Mouse (Mus musculus): ENCODE measurements at regions not wholly inside any gene's neighbourhood (a gene's known extent, or its start where the extent isn't known, plus 50 kb on each side); places are given as distances from the start of the nearest gene placed in this dataset.

DNA sequence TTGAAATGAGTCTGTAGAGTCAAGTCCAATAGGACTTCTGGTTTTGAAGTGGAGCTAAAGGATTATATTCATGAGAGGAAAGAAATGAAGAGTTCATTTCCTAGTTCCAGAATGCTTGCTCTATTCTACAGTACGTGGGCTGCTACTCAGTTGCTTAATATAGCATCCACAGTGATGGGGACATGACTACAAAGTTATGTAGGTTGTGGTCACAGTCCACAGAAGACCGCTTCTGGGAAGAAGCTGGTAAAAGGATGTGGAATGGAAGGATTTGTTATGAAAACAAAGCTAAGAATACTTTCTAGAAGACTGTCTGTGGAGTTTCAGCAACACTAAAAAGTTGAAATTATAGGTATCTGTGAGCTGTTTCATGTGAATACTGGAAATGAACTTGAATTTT lies 739.8 kb downstream of the Slitrk6 start:
- in situ Hi-C loops (cut with MboI; ENCODE audit: unreplicated experiment in 2 of 2) = no loop called here

DNA sequence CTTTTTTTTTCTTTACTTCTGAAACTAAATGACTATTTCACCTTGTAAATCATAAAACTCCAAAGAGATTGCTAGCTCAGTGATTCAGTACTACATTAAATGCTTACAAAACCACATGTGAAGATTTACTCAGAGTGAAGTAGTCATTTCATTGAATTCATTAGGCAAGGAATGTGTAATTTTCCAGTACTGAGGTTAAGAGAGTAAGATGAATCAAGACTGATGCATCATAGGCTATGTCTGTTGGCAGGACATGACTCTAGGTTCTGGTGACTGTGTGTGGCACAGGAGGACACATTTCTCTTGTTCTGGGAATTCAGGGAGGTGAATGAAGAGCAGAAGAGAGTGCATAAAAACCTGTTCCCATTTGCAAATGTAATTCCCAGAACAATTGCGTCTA lies 741.7 kb downstream of the Slitrk6 start:
- in situ Hi-C loops (cut with MboI; ENCODE audit: unreplicated experiment in 2 of 2) = no loop called here

DNA sequence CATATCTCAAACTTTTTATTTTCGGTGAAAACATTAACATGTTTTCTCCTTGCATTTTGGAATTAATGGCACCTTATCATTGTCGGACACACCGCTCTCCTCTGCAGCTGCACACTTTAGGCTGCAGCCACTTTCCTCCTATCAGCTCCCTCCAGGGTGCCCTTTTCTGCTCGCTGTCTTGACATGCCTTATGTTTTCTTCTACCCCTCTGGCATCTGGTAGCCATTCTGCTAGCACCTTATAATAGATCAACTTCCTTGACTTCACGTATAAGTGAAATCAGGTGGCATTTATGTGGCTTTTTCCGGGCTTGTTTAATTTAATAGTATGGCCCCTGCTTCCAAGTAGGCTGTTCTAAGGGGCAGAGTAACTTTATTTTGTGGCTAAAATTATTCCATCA lies 747.8 kb downstream of the Slitrk6 start:
- in situ Hi-C loops (cut with MboI; ENCODE audit: unreplicated experiment in 2 of 2) = no loop called here

DNA sequence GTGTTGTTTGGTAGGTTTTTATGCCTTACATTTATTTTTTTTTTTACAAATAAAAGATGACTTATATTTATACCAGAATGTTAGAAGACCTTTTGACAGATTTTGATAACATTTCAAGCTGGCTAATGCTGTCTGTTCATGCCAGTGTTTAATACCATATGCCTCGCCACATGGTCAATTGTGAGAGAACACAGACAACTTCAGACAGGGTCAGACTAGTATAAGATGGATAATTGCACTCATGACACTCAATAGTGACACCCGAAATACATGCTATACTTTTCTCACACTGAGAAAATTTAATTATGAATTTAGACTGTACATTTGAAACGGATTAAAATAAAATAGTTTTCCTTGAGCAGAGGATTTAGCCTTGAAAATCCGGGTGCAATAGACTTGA lies 769.9 kb downstream of the Slitrk6 start:
- in situ Hi-C loops (cut with MboI; ENCODE audit: unreplicated experiment in 2 of 2) = no loop called here

DNA sequence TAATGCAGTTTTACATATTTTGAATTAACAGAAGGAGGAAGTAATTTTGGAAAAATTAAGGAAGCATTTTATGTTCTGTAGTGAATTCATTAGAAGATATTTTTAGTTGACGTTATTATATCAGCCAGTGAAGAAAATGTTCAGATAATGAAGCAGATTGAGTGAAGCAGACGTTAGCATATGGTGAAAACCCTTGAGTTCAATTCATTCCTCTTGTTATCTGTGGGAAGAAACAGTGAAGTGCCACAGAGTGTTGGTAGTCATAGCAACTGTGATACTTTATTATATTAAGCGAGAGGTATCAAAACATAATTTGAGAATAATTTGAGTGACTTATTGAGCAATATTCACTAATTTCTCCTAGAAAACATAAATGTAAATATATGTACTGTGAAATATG lies 796.9 kb downstream of the Slitrk6 start:
- in situ Hi-C loops (cut with MboI; ENCODE audit: unreplicated experiment in 2 of 2) = no loop called here

DNA sequence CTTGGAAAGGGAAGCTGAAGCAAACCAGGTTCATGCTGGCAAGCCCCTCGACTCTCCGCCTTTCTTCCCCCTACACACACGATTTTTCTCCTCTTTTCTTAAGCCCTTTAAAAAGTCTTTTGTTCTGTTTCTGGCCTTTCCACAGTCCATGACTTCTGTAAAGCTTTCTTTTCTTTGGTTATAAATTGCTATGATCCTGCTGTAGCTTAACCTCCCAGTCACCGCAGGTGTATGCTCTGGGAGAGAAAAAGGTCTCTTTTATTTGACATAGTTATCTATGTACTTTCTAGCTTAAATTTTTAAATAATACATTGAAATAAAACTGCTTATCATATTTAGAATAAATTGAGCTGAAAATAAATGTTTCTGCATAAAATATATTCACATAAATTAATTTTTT lies 813.0 kb downstream of the Slitrk6 start:
- in situ Hi-C loops (cut with MboI; ENCODE audit: unreplicated experiment in 2 of 2) = no loop called here

DNA sequence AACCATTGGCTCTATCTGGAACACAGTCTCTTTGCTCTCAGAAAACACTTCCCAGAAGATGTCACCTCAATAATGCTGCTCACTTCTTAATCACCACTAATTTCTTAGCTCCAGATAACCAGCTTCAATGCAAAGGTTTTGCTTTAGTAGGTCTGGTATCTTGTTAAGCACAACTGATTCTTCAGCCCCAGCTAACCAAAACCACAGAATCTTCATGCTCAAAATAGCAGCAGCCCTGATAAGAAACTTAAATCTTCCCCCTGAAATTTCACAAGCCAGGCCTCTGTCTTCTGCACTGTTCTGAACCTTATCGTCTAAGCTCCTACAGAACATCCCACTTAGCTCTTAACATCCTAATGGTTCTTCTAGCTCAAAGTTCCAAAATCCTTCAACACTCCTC lies 813.8 kb downstream of the Slitrk6 start:
- in situ Hi-C loops (cut with MboI; ENCODE audit: unreplicated experiment in 2 of 2) = no loop called here

DNA sequence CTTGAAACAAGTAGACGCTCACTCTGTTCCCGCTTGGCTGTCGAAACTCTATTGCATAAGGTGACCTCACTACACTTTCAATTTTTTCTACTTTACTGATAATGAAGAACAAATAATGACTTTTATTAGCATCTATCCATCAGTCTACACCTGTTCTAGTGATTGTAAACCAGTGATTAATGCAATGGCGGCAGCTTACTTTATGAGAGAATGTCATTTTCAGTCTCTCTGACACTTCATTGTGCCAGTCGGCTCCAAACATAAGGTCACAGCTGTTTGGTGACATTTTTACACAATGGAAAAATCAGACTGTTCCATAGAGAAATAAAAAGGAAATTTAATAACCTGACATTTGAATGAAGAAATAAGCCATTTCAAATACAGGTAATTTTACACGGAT lies 817.5 kb downstream of the Slitrk6 start:
- in situ Hi-C loops (cut with MboI; ENCODE audit: unreplicated experiment in 2 of 2) = no loop called here

DNA sequence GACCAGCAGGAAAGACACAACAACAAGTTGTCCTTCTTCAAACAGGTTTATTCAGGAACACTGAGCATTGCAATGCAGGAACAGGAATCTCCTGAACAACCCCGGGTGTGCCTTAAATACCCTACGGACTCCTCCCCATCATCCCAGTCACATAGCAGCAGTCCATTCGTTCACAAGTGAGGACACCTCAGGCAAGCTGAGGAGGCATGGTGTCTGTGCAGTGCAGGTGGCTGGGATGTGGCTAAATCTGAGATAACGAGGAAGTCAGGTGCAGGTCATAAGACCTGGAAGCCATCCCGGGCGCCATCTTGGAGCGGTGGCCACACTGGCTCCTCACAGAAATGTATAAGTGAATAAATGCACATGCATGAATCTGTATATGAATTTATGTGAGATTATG lies 826.0 kb downstream of the Slitrk6 start:
- in situ Hi-C loops (cut with MboI; ENCODE audit: unreplicated experiment in 2 of 2) = no loop called here

DNA sequence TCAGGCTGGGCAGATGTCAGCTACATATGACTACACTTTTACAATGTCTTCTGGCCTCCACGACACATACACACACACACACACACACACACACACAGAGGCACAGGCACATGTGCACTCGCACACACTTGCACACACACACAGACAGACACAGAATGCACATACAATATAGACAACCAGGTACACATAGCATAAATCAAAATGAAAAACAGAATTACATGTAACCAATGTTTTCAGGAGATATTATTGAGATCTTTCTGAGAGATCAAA lies 863.1 kb downstream of the Slitrk6 start:
- in situ Hi-C loops (cut with MboI; ENCODE audit: unreplicated experiment in 2 of 2) = no loop called here

DNA sequence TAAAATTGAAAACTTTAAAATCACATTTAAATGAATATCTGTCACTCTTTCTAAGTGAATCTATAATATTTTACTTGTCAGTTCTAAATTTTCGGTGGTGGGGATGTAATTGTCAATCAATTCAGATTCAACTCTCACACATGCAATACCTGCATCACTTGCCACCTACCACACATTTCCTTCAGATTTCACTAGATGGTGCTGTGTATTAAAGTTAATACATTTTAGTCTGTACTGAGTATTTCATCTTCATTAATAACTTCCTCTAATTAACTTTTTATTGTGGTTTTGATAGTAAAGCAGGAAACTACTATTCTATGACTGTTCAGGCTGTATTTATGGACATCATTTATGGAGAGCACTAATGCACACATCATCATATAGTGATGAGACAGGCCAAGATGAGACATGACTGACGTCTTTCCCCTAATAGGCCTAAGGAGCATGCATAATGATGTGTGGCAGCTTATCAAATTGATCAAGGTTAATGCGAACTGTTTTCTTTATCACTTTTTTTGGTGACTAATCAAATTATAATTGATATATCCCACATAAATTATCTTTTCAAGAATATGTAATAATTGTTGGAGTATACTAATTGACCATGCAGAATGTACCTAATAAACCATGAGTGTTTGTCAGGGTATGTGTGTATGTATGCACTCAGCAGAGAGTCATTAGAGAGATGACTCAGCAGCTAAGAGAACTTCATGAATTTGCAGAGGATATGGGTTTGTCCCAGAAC lies 863.6 kb downstream of the Slitrk6 start:
- in situ Hi-C loops (cut with MboI; ENCODE audit: unreplicated experiment in 2 of 2) = no loop called here

DNA sequence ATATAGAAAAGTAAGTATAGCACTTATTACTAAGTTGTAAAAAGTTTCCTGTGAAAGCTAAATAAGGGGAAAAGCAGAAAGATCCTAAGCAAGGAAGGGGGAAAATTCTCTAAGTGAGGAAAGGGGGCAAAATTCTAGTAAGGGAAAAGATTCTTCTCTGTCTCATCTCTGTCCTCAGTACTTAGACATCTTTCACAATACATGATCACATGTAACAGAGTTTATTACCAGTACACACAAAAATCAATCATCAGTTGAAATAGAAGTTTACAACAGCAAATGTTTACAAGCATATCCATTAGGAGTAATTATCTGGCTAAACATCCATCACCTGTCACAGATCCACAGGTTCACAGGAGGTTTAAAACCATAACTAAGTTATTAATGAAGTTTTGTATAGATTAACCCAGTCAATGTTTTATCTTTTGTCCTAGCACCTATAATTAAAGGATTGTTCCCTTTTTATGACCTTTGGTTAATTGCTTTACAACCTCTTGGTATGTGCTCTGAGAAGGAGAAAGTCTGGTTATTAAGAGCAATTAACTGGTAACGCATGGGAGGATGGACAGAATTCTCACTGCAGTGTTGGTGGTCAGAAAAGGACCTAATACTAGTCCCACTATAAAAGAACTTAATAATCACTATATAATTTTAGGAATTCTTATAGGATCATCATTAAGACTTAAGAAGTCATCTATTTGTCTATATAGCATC lies 877.8 kb downstream of the Slitrk6 start:
- in situ Hi-C loops (cut with MboI; ENCODE audit: unreplicated experiment in 2 of 2) = loop anchor here in 1 of 2 experiments (10.0 kb wide), 1 partner anchor 888 kb away; no protein-coding TSS in a partner anchor

DNA sequence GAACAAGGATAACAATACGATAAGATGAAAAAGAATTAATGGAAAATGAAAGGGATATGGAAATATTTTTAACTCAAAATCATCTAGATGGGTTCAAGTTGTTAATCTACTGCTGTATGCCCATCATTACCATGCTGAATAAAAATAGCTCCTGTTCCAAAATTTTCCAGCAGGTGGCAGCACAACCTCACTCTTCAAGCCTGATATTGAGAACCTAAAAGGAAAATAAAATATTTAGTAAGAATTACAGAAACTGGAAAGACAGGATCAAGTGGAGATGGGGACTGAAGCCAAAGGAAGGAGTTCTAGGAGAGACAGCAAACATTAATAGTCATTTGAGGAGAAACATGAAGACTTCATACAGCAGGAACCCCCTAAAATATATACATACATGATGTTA lies 880.7 kb downstream of the Slitrk6 start:
- in situ Hi-C loops (cut with MboI; ENCODE audit: unreplicated experiment in 2 of 2) = loop anchor here in 1 of 2 experiments (10.0 kb wide), 1 partner anchor 891 kb away; no protein-coding TSS in a partner anchor

DNA sequence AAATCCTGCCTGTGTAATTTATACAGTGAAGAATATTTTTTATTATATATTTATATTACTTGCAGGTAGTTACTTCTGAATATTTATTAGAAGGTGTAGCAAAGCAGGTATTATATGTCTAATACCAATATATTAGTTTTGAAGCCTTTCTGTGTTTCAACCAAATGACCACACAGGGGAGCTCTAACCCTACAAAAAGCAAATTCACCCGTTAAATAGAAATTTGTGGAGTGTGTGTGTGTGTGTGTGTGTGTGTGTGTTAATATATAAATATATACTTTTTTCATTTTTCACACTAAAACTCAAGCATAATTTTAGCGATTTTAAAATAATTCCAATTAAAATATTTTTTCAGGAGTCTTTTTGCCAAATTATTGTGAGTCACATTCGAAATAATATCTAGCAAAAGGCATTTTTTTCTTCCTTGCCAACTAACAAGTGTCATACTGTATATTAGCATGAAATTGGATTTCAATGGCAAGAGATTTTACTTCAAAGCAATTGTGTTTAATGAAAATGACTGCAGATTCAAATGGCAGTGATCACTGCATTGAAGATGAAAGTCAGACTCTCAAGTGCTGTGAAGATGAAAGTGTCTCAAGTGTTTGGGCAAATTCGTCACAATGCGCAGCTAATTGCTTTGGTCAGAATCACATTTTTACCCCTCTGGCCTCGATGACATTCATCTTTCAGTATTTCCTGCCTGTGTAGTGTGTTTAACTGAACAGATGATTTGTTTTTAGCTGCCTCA lies 914.4 kb downstream of the Slitrk6 start:
- in situ Hi-C loops (cut with MboI; ENCODE audit: unreplicated experiment in 2 of 2) = no loop called here

DNA sequence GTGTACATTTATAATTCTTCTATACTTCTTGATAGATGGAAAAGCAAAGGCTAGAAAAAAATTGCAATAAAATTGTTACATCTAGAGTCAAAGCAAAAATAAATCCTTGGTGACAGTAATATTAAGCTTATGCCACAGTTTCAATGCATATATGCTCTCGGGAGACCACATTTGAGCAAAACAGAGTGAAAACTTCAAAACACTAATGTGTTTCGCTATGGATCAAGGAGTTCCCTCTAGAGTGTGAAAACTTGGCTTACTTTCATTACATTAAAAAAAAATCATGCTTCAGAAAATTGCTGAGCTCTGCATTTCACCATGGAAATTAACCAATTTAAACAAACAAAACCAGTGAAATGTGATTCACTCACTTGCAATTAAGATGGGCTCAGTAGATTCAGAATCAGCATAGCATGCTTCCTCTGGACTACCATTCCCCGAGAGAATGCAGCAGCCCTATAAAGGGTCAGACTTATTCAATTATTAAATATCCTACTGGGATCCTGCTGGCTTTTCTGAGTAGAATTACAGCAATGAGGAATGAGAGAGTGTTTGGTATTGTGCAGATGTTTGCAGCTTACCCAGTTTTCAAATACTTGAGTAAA lies 888.7 kb upstream of the Slitrk1 start:
- in situ Hi-C loops (cut with MboI; ENCODE audit: unreplicated experiment in 2 of 2) = no loop called here

DNA sequence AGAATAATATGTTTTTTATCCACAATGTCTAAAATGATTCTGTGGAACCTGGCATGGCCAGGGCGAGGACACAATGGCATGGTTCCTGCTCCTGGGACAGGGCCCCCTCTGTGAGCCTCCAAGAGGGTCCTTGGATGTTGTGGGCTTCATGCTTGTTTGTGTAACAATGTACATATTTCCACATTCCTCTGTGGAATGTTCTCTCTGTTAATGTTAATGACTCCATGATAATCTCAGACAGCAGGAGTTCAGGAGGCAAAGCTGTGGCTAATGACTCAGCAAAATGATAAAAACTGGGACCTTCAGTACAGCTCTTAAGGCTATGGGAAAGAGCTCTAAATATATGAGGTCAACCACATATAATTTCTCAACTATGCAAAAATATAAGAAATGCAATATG lies 858.3 kb upstream of the Slitrk1 start:
- in situ Hi-C loops (cut with MboI; ENCODE audit: unreplicated experiment in 2 of 2) = no loop called here

DNA sequence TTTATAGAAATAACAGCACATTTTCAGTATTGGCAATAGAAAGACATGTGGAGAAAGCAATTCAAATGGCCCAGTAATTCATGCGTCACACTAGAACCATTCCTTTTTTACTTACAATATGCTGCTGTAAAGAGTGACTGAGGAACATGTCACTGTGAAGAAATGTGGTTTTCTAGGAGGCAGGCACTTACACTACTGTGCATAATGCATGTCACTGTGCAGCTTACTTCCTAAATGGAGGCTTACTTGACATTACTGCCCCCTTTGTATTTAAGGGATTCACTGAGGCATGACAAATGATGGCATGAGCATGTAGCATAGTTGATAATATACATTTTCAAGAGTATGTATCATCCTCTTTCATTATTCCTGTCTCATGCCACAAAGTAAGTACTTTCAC lies 846.9 kb upstream of the Slitrk1 start:
- in situ Hi-C loops (cut with MboI; ENCODE audit: unreplicated experiment in 2 of 2) = no loop called here

Measured in v-Abl transformed pro-B cells (cell line).